Mouse (Mus musculus) liver (tissue): ENCODE results near the gene Gm10681.
"Not testable (repeated sequence)": the region's sequence is repeated elsewhere in the genome, so short reads cannot be mapped to it uniquely, and the experiment has no call there.

Experiments
- DNase-seq: peaks from one replicate; pipeline ENCODE4 v3.0.0-alpha.2; 2020; ENCODE audit warnings: mixed read lengths

Gene Gm10681

GRCm38 (mm10) chr3:98588707-98589106 lies at the start of gene Gm10681:
Gene Gm10681 (minus strand): TSS chr3:98588807.
- no peak for DNase-seq

DNA sequence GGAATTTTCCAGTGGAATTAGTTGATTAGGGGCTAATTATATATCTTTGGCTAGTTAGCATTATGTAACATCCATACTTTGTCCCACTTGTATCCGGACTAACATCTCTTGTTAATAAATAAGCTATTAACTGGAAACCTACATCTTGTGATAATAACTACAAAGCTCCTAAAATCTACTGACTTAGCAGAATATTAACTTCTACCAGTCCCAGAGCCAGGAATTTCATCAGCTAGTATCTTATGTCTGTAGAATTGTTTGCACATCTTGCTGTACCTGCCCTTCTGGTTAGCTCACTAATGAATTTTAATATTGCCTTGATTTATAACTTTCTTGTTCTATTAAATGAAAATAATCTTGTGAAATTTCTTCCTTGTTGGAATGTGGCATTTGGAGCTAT lies 46.5 kb upstream of the Gm10681 start:
- no peak for DNase-seq

DNA sequence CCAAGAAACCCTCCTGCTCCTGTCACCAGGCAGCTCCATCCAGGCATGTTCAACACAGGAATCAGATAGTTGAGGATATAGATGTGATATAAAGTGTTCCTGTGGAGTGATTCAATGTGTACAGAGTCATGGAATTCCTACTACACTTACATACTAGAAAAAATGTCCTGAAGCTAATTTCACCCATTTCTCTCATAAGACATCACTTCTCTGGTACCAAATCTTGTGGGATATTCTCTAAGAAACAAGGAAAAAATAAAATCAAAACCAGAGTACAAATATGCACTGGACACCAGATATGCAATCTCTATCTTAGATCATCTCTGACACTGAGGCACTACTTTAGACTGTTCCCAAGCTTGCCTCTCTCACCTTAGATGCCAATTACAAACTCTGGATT lies 41.5 kb upstream of the Gm10681 start, which contains the start of gene Hsd3b5:
Gene Hsd3b5 (minus strand): TSS at position 101 of the 400 bp plus-strand sequence.
- DNase-seq, result no peak

DNA sequence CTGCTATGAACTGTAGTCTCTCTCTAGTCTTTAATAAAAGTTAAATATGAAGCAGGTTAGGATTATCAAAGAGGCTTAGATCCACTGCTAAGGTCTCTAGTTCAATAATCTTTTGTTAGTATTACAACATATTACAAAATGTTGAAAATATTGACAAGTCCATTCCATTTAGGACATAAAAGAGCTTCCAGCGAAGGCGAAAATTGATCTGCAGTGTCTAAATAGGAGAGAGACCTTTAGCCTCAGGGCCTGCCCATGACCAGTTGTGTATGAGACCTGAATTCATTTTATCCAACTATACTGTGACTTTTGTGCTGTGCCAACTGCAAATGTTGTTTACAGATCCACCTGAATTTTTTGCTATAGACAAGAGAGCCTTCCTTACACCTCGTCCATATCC lies 41.0 kb upstream of the Gm10681 start:
- DNase-seq, result no peak

- not testable (repeated sequence) for DNase-seq
Measured at GRCm38 (mm10) chr3:98616786-98617185, 28.2 kb upstream of the Gm10681 start.

- not testable (repeated sequence) for DNase-seq
Measured at GRCm38 (mm10) chr3:98616244-98616643, 27.6 kb upstream of the Gm10681 start.

GRCm38 (mm10) chr3:98614406-98614927 lies 25.9 kb upstream of the Gm10681 start:
- not testable (repeated sequence) for DNase-seq

DNA sequence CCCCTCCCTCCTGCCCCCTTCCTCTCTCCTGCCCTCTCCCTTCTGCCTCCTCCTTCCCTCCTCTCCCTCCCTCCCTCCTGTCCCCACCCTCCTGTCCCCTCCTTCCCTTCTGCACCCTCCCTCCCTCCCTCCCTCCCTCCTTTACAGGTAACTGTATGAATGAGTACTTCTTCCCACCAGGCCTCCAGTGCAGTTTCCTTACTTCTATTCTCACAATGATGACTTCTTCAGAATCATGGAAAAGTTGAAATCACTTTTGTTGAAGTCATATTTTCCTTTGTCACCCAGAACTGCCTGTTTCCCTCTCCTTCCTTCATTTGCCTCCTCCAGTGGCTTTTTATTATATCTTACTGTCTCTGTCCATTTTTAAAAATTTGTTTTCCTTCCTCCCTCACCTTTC lies 25.4 kb upstream of the Gm10681 start:
- DNase-seq, result no peak

- DNase-seq, result not testable (repeated sequence)
Measured at GRCm38 (mm10) chr3:98613540-98613939, 24.9 kb upstream of the Gm10681 start.

GRCm38 (mm10) chr3:98587721-98588120 lies 886 bp downstream of the Gm10681 start:
- peak; percentile 6 for DNase-seq

DNA sequence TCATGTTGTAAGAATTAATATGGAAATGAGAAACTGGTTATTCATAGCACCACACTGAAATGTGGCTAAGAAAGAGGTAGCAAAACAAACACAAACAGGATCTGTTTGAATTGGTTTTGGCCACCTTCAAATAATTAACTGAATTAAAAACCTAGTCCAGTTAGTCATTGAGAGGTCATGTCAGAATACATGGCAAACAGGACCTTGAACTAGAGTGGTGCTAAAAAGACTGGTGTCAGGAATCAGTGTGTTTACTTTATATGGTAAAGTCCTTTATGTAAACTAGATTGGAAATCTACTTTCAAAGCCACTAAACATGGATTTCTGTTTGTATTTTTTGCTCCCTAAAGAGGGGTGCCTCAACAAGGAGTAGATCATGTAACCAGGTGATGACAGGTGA lies 6.0 kb downstream of the Gm10681 start:
- DNase-seq, result not testable (repeated sequence)

DNA sequence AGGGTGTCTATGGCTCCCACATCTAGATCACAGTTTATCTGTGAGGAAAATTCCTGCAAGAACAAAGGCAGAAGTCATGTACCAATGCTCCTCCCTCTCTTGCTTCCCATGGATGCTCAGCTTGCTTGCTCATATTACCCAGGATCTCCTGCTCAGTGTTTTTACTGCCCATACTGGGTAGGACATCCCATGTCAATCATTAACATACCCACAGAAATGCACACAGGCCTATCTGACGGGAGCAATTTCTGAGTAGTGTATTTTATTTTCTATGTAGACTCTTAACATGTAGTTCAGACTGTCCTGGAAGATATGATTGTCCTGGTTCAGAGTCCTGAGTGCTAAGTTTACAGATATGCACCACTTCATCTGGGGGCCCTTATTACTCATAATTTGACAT lies 6.4 kb downstream of the Gm10681 start:
- not testable (repeated sequence) for DNase-seq

- not testable (repeated sequence) for DNase-seq
Measured at GRCm38 (mm10) chr3:98581024-98581423, 7.6 kb downstream of the Gm10681 start.

DNA sequence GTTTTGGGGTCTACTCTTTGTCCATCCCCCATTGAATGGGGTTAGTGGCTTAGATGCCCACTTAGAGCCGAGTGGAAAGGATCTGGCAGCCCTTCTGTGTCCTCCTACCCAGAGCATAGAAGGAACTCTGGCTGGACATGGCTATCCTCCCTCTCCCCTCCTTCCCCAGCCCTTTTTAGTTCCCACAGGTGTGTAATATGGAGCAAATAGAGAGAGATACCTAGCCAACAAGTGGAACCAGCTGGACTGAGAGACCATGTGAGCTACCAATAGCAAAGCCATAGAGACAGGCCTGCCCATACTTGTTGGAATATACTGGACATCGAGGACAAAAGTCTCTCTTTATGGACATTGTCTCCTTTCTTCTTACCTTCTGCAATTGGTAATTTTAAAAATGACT lies 20.9 kb downstream of the Gm10681 start:
- not testable (repeated sequence) for DNase-seq

GRCm38 (mm10) chr3:98564894-98565293 lies 23.7 kb downstream of the Gm10681 start:
- DNase-seq, result not testable (repeated sequence)

DNA sequence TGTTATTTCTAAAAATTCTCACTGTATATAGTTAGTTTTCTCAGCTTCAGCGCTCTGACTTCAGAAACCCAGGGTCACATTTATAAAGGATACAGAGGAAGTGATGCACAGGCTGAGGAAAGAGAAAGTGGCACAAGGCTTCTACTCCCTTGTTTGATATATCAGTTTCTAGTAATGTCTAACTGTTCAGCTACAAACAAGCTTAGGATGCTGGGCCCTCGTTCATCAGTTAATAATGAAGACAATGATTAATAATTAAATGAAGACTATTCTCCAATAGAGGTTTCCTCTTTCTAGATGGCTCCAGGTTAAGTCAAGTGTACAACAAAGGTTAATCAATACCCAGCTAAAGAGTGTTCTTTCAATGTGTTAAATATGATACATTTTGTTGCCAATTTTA lies 24.8 kb downstream of the Gm10681 start:
- DNase-seq, result not testable (repeated sequence)

- DNase-seq, result not testable (repeated sequence)
Measured at GRCm38 (mm10) chr3:98560711-98561110, 27.9 kb downstream of the Gm10681 start.

DNA sequence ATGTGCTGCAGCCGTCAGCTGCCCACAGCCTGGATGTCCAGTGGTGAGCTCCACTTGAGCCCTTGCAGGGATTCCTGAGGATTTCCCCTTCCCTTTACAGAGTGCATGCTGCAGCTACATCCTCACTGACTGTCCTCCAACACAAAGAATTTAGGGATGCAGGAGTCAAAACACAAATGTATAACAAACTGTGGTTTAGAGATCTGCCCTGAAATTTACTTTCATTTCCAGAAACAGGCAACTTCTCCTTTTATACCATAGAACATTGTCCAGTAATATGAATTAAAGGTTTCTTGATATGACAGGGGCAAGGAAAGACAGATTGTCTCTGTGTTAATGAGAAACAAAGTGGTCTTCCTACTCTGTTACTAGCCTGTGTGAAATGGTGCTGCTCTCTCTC lies 37.8 kb downstream of the Gm10681 start:
- DNase-seq, result not testable (repeated sequence)

DNA sequence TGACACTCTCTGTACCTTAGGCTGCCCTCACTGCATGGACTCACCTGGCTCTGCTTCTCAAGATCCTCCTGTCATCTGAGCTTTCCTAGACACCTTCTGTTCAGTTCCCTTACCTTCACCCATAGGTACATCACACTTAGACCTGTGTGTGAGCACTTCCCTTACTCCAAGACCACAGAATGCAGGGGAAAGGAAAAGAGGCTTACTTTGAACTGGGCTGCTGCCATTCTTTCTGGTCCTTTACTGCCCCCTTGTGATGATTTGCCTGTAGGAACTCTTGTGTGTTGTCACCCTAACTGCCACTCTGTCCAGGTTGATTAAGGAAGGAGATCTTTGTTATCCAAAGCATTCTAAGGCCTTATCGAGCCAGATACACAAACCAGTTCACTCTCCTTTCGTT lies 38.4 kb downstream of the Gm10681 start:
- DNase-seq, result not testable (repeated sequence)

DNA sequence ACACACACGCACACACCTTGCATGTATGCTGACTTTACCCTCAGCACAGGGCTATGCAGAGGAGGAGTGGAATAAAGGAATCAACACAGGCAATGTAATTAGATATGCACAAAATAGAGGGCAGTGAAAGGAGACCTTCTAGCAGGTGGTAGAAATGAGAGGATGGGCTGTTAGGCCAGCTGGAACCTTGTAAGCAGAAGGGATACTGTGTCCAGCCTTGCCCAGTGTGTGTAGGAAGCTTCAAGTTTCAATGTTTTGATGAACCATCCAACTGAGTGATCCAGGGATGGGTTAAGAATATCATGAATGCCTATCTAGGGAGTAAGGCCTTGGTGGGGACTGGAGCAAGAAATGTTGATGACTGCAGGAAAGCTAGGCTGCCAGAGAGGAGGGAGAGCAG lies 40.1 kb downstream of the Gm10681 start:
- DNase-seq, result not testable (repeated sequence)

- DNase-seq, result not testable (repeated sequence)
Measured at GRCm38 (mm10) chr3:98547641-98548040, 41.0 kb downstream of the Gm10681 start.

DNA sequence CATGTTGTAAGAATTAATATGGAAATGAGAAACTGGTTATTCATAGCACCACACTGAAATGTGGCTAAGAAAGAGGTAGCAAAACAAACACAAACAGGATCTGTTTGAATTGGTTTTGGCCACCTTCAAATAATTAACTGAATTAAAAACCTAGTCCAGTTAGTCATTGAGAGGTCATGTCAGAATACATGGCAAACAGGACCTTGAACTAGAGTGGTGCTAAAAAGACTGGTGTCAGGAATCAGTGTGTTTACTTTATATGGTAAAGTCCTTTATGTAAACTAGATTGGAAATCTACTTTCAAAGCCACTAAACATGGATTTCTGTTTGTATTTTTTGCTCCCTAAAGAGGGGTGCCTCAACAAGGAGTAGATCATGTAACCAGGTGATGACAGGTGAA lies 63.6 kb downstream of the Gm10681 start:
- not testable (repeated sequence) for DNase-seq

- DNase-seq, result not testable (repeated sequence)
Measured at GRCm38 (mm10) chr3:98524552-98524951, 64.1 kb downstream of the Gm10681 start.

GRCm38 (mm10) chr3:98522779-98523178 lies 65.8 kb downstream of the Gm10681 start:
- not testable (repeated sequence) for DNase-seq

DNA sequence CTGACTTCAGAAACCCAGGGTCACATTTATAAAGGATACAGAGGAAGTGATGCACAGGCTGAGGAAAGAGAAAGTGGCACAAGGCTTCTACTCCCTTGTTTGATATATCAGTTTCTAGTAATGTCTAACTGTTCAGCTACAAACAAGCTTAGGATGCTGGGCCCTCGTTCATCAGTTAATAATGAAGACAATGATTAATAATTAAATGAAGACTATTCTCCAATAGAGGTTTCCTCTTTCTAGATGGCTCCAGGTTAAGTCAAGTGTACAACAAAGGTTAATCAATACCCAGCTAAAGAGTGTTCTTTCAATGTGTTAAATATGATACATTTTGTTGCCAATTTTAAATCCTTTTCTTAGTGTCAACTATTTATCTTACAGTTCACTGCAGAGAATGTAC lies 78.2 kb downstream of the Gm10681 start, which contains the start of gene Hsd3b4:
Gene Hsd3b4 (minus strand): TSS at position 101 of the 400 bp plus-strand sequence.
- DNase-seq, result not testable (repeated sequence)
